Mouse (Mus musculus) thymus, postnatal 0 days (tissue): Measurements from ENCODE around the gene Blzf1. TPM values are rescaled to one million over a fixed set of nuclear protein-coding genes. Genes with fewer than 3 reads are reported as not detected.

Experiments
- polyA plus RNA-seq: library from polyadenylated mRNA; unstranded; fragments of >200 nt; fragmentation: Nextera tagmentation; extraction: Ambion mirVana; gene quantifications from 2 replicates; pipeline ENCODE4 v1.2.1, GENCODE M21; 2015

Blzf1 gene
- polyA plus RNA-seq, 1 experiment from 2014 or later: 24.0 TPM

Other genes with a start within 250 kb of the Blzf1 start
- gene Sell, start 245.5 kb downstream of the Blzf1 start, polyA plus RNA-seq: 103 and 124 TPM in 2 replicates
- 0.96 and 1.1 TPM in 2 replicates for gene Selp, start 192.2 kb downstream of the Blzf1 start, polyA plus RNA-seq
- 0.07 and 0.09 TPM in 2 replicates for gene F5, start 155.7 kb downstream of the Blzf1 start, polyA plus RNA-seq
- gene Slc19a2, start 58.4 kb downstream of the Blzf1 start, polyA plus RNA-seq: 3.5 and 4.1 TPM in 2 replicates
- 11.4 and 11.5 TPM in 2 replicates for gene Ccdc181, start 31.9 kb downstream of the Blzf1 start, polyA plus RNA-seq
- gene Nme7, start 3.4 kb downstream of the Blzf1 start, polyA plus RNA-seq: 27.3 and 30.3 TPM in 2 replicates
- 53.7 and 60.1 TPM in 2 replicates for gene Atp1b1, start 150.9 kb upstream of the Blzf1 start, polyA plus RNA-seq